Mouse (Mus musculus) CH12.LX (cell line): ENCODE measurements around the gene Znrf4. TPM values are rescaled to one million over a fixed set of nuclear protein-coding genes. Genes with fewer than 3 reads are reported as not detected.

ENCODE experiments used
- DNase-seq: peaks from one replicate; pipeline ENCODE4 v3.0.0-alpha.2; 2013; ENCODE audit errors: extremely low read depth
- H3K27ac ChIP-seq: 2 replicates; pipeline ENCODE4 v1.5.1; 2012; ENCODE audit warnings: low read depth, mild to moderate bottlenecking, control low read depth, moderate library complexity; ENCODE audit not compliant: insufficient read depth
- H3K27me3 ChIP-seq: replicated peaks from 2 replicates; pipeline ENCODE3; 2012; ENCODE audit warnings: inconsistent platforms
- H3K36me3 ChIP-seq, 2 experiments: replicated peaks in 1 of 2; 2 replicates each; pipeline versions ENCODE3 to v1.6.1; 2012; ENCODE audit warnings: inconsistent platforms in 1 of 2, low read length in 1 of 2, mild to moderate bottlenecking in 1 of 2, mixed read lengths in 1 of 2, moderate library complexity in 1 of 2; ENCODE audit not compliant: control insufficient read depth in 1 of 2, insufficient read depth in 1 of 2
- H3K4me1 ChIP-seq, 2 experiments: 2 replicates each; pipeline ENCODE4 v1.6.1; 2012; ENCODE audit warnings: inconsistent platforms in 1 of 2, moderate library complexity in 1 of 2; ENCODE audit not compliant: insufficient read depth in 2 of 2, control insufficient read depth in 1 of 2
- H3K4me2 ChIP-seq: 2 replicates; pipeline ENCODE4 v1.6.1; 2012; ENCODE audit warnings: low read depth, mild to moderate bottlenecking, control low read depth; ENCODE audit not compliant: poor library complexity, insufficient read depth, severe bottlenecking
- H3K4me3 ChIP-seq, 3 experiments: fragments of 150-350 bp in 1 of 3; sonication (generic) in 1 of 3; replicated peaks in 1 of 3; 2 replicates each; pipeline versions ENCODE3 to v1.5.1; 2011 to 2012; ENCODE audit warnings: low read depth in 2 of 3, low read length in 2 of 3, mild to moderate bottlenecking in 2 of 3, moderate library complexity in 2 of 3, control low read depth in 1 of 3, improper control_type of control experiment in 1 of 3, inconsistent platforms in 1 of 3, mixed read lengths in 1 of 3; ENCODE audit not compliant: poor library complexity in 1 of 3
- H3K79me2 ChIP-seq: replicated peaks from 2 replicates; pipeline ENCODE4 v1.6.1; 2012; ENCODE audit warnings: mild to moderate bottlenecking, moderate library complexity; ENCODE audit not compliant: control insufficient read depth, poor library complexity, insufficient read depth, severe bottlenecking; ENCODE audit errors: extremely low read depth
- H3K9ac ChIP-seq: 2 replicates; pipeline ENCODE4 v1.6.1; 2012; ENCODE audit warnings: low read depth, mild to moderate bottlenecking, control low read depth, moderate library complexity; ENCODE audit not compliant: insufficient read depth
- H3K9me3 ChIP-seq: replicated peaks from 2 replicates; pipeline ENCODE3; 2012; ENCODE audit warnings: low read length, inconsistent platforms, mixed read lengths
- BHLHE40 ChIP-seq: IDR thresholded peaks from 2 replicates; pipeline ENCODE4 v1.6.1; 2011; ENCODE audit warnings: mild to moderate bottlenecking, low read depth, low read length, improper control_type of control experiment
- CHD1 ChIP-seq: IDR thresholded peaks from 2 replicates; pipeline ENCODE4 v1.6.1; 2012; ENCODE audit warnings: low read depth, low read length, improper control_type of control experiment, inconsistent platforms
- ELF1 ChIP-seq: IDR thresholded peaks from 2 replicates; pipeline ENCODE4 v1.6.1; 2014; ENCODE audit warnings: low read depth, mild to moderate bottlenecking, inconsistent platforms, low read length, improper control_type of control experiment
- EP300 ChIP-seq: IDR thresholded peaks from 2 replicates; pipeline ENCODE4 v1.6.1; 2011; ENCODE audit warnings: low read length, improper control_type of control experiment
- ETS1 ChIP-seq: conservative IDR thresholded peaks from 2 replicates; pipeline ENCODE4 v1.6.1; 2012; ENCODE audit warnings: low read depth, mild to moderate bottlenecking, inconsistent platforms, low read length, improper control_type of control experiment, moderate library complexity
- IRF4 ChIP-seq: IDR thresholded peaks from 2 replicates; pipeline ENCODE4 v1.6.1; 2014; ENCODE audit warnings: low read depth, mild to moderate bottlenecking, inconsistent platforms, low read length, improper control_type of control experiment
- JUND ChIP-seq: conservative IDR thresholded peaks from 2 replicates; pipeline ENCODE4 v1.6.1; 2011; ENCODE audit warnings: low read depth, low read length, improper control_type of control experiment
- MAFK ChIP-seq: IDR thresholded peaks from 2 replicates; pipeline ENCODE4 v1.6.1; 2011; ENCODE audit warnings: low read length, improper control_type of control experiment; ENCODE audit not compliant: insufficient replicate concordance
- MAZ ChIP-seq: IDR thresholded peaks from 2 replicates; pipeline ENCODE4 v1.6.1; 2012; ENCODE audit warnings: low read depth, mild to moderate bottlenecking, inconsistent platforms, low read length, improper control_type of control experiment, moderate library complexity
- MYC ChIP-seq: IDR thresholded peaks from 2 replicates; pipeline ENCODE4 v1.6.1; 2011; ENCODE audit warnings: low read depth, mild to moderate bottlenecking, improper control_type of control experiment, low read length
- NRF1 ChIP-seq: IDR thresholded peaks from 2 replicates; pipeline ENCODE4 v1.6.1; 2014; ENCODE audit warnings: low read depth, mild to moderate bottlenecking, inconsistent platforms, low read length, improper control_type of control experiment, moderate library complexity
- PAX5 ChIP-seq: IDR thresholded peaks from 2 replicates; pipeline ENCODE4 v1.6.1; 2012; ENCODE audit warnings: low read length, inconsistent platforms, mixed read lengths
- POLR2AphosphoS2 ChIP-seq: IDR thresholded peaks from 2 replicates; pipeline ENCODE4 v1.6.1; 2011; ENCODE audit warnings: low read depth, low read length, improper control_type of control experiment
- RAD21 ChIP-seq: IDR thresholded peaks from 2 replicates; pipeline ENCODE4 v1.6.1; 2011; ENCODE audit warnings: low read depth, mild to moderate bottlenecking, low read length, improper control_type of control experiment, moderate library complexity
- SIN3A ChIP-seq: IDR thresholded peaks from 2 replicates; pipeline ENCODE4 v1.6.1; 2012; ENCODE audit warnings: low read length, improper control_type of control experiment, inconsistent platforms
- UBTF ChIP-seq: IDR thresholded peaks from 2 replicates; pipeline ENCODE4 v1.6.1; 2012; ENCODE audit warnings: low read depth, mild to moderate bottlenecking, inconsistent platforms, low read length, improper control_type of control experiment, moderate library complexity
- USF1 ChIP-seq: IDR thresholded peaks from 2 replicates; pipeline ENCODE4 v1.6.1; 2014; ENCODE audit warnings: low read depth, mild to moderate bottlenecking, inconsistent platforms, low read length, improper control_type of control experiment
- ZC3H11A ChIP-seq: IDR thresholded peaks from 2 replicates; pipeline ENCODE4 v1.6.1; 2012; ENCODE audit warnings: low read depth, mild to moderate bottlenecking, inconsistent platforms, low read length, improper control_type of control experiment
- ZKSCAN1 ChIP-seq: IDR thresholded peaks from 2 replicates; pipeline ENCODE4 v1.6.1; 2012; ENCODE audit warnings: low read depth, inconsistent platforms, low read length, improper control_type of control experiment, borderline replicate concordance
- ZMIZ1 ChIP-seq: IDR thresholded peaks from 2 replicates; pipeline ENCODE4 v1.6.1; 2012; ENCODE audit warnings: low read depth, mild to moderate bottlenecking, inconsistent platforms, low read length, improper control_type of control experiment
- ZNF384 ChIP-seq: IDR thresholded peaks from 2 replicates; pipeline ENCODE4 v1.6.1; 2012; ENCODE audit warnings: low read depth, low read length, improper control_type of control experiment, inconsistent platforms
- dilution Hi-C: fragments of 300-500 bp; cut with MboI; formaldehyde crosslinking; loops from 2 replicates; pipeline ENCODE4 v1.14.3; 2020; ENCODE audit warnings: low sequenced_read_pairs; ENCODE audit not compliant: extremely low pct_unique_long_range_greater_than_20kb, extremely low pct_ligation_motif_present
- in situ Hi-C: fragments of 300-500 bp; cut with MboI; formaldehyde crosslinking; loops from 3 replicates; pipeline ENCODE4 v1.14.3; 2019; ENCODE audit warnings: low sequenced_read_pairs, low pct_ligation_motif_present, low pct_unique_long_range_greater_than_20kb, mixed read lengths
- polyA plus RNA-seq: library from polyadenylated mRNA; unstranded; fragments of >175 nt; gene quantifications from 2 replicates; pipeline ENCODE4 v1.2.1, GENCODE M21; 2012; ENCODE audit warnings: low read depth; ENCODE audit not compliant: insufficient read length
- total RNA-seq, 2 experiments: library from RNA; depleted of rRNA; stranded (reverse); fragments of 300-350 nt in 1 of 2; fragments of >200 nt in 1 of 2; gene quantifications; 2 replicates each; pipeline ENCODE4 v1.2.3; 2012 to 2014

Gene Znrf4
- total and polyA plus RNA-seq, 3 experiments, result not detected

DNA sequence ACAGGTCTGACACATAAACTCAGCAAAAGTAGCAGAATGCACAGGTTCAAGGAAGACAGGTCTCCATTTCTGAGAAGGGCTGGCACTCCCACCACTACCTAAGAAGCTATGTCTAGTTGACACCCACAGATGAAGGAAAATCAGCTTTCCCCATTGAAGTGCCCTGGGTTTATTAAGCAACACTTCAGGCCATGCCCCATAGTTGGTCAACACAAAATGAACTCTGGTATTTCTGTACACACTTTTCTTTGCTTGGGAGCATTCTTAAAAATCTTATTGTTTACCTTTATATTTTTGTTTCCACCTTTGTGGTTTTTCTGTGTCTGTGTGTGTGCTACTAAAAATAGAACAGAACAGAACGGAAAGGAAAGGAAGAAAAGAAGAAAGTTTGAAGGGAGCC is 47.9 kb upstream of the Znrf4 start:
- Histone ChIP-seq H3K4me1 (no peaks in the 10 kb centered on the region), H3K9me3 (no peaks in the 10 kb centered on the region), H3K27me3 (no peaks in the 10 kb centered on the region), H3K4me3 (no peak overlapping the region), H3K9ac (no peak overlapping the region), H3K27ac (no peak overlapping the region), H3K79me2 (no peaks in the 10 kb centered on the region), H3K36me3 (peaks cover 43 to 65% of the 10 kb centered on the region in 2 experiments), H3K4me2 (no peak overlapping the region)
- in situ Hi-C loops (no loop called here), dilution Hi-C loops (no loop called here)
- TF ChIP-seq BHLHE40 (no peak), USF1 (no peak), NRF1 (no peak), UBTF (no peak), IRF4 (no peak), SIN3A (no peak), ETS1 (no peak), JUND (no peak), PAX5 (no peak), ZNF384 (no peak), ZMIZ1 (no peak), MAZ (no peak), ZKSCAN1 (no peak), RAD21 (no peak), MYC (no peak), CHD1 (no peak), MAFK (no peak), ZC3H11A (no peak), ELF1 (no peak)
- no peak for DNase-seq

- no peaks in the 10 kb centered on the region for H3K4me1 ChIP-seq
- no peak for DNase-seq
- no peak overlapping the region for H3K4me3 ChIP-seq
- H3K9ac ChIP-seq, result no peak overlapping the region
- H3K4me2 ChIP-seq, result no peak overlapping the region
- H3K79me2 ChIP-seq, result no peaks in the 10 kb centered on the region
- dilution Hi-C loops, result no loop called here
- H3K36me3 ChIP-seq, result peaks cover 36 to 60% of the 10 kb centered on the region in 2 experiments
- H3K9me3 ChIP-seq, result no peaks in the 10 kb centered on the region
- in situ Hi-C loops, result no loop called here
- no peak overlapping the region for H3K27ac ChIP-seq
- TF ChIP-seq POLR2AphosphoS2 (0 out of 2 replicates have a peak, but pooled peaks have one; percentile 3), EP300 (no peak)
- no peaks in the 10 kb centered on the region for H3K27me3 ChIP-seq
These were observed 47.2 kb upstream of the Znrf4 start for GRCm38 (mm10) chr17:56559386-56559785.
